Mouse (Mus musculus): ENCODE data around the gene Chst15. TPM values are rescaled to one million over a fixed set of nuclear protein-coding genes. Genes with fewer than 3 reads are reported as not detected.

Chst15 gene
- polyA plus RNA-seq, 1 experiment from 2014 or later, result 30.8 TPM

DNA sequence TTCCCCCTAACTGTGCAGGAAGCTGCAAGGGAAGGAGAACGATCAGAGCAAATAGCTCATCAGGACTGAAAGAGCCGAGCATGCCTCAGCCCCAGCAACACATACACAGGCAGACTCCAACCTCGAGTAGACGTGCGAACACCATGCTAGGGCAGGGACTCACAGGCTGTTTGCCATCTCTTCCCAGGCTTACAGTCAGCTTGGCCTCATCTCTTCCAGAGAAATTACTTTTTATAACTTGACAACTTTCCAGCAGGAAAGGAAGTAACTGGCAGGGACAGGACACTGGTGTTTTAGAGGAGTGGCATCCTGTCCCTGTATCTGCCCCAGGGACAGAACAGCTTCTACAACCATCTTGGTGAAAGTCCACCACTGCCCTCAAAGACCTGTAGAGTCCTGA, 73.8 kb downstream of the Chst15 start:
- Histone ChIP-seq H3K9me3 (ENCODE audit: control insufficient read depth, low read depth, low read length) (no peaks in the 10 kb centered on the region), H3K27ac (ENCODE audit: low read length) (no peak overlapping the region; the same call in 1 of the 2 replicates), H3K4me2 (replicated peaks; ENCODE audit: low read depth, low read length) (no peak overlapping the region), H3K4me1 (ENCODE audit: control insufficient read depth, insufficient read depth, low read length) (no peaks in the 10 kb centered on the region; the same call in 1 of the 2 replicates), H3K27me3 (ENCODE audit: control insufficient read depth, insufficient read depth, low read length) (no peaks in the 10 kb centered on the region), H3K36me3 (ENCODE audit: control insufficient read depth, insufficient read depth, low read length) (peaks cover 23% of the 10 kb centered on the region; the same call in 1 of the 2 replicates), H3K4me3 (ENCODE audit: low read depth, low read length) (no peak overlapping the region), H3K9ac (replicated peaks; ENCODE audit: low read depth, low read length) (no peak overlapping the region)
- no peak for ATAC-seq (ENCODE audit: insufficient number of reproducible peaks, insufficient read depth, low FRiP score, low read depth)
- WGBS, result 89% methylated on average over 5 of the region's 5 CpGs

DNA sequence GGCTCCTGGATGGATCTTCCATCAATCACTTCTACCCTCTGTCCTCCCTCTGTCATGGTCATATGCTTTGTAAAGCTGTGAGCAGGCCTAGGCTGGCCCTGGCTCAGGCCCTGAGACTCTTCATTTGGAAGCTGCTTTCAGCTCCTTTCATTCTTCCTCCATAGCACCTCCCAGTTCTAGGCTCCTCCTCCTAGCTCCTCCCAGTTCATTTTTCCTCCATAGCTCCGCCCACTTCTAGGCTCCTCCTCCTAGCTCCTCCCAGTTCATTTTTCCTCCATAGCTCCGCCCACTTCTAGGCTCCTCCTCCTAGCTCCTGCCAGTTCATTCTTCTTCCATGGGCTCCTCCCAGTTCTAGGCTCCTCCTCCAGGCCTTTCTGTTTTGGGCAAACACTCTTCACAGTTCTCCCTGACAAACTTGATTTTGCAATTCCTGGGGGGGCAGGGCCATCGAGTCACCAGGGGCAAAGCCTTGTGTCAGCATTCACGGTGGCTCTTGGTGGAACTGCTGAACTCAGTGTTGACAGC, 74.3 kb downstream of the Chst15 start:
- H3K27me3 ChIP-seq (ENCODE audit: control insufficient read depth, insufficient read depth, low read length), result no peaks in the 10 kb centered on the region
- H3K36me3 ChIP-seq (ENCODE audit: control insufficient read depth, insufficient read depth, low read length), result peaks cover 28% of the 10 kb centered on the region; the same call in 1 of the 2 replicates
- H3K4me2 ChIP-seq (replicated peaks; ENCODE audit: low read depth, low read length), result no peak overlapping the region
- H3K4me1 ChIP-seq (ENCODE audit: control insufficient read depth, insufficient read depth, low read length), result no peaks in the 10 kb centered on the region; the same call in 1 of the 2 replicates
- WGBS, result 46% methylated on average over 4 of the region's 4 CpGs
- ATAC-seq (ENCODE audit: insufficient number of reproducible peaks, insufficient read depth, low FRiP score, low read depth), result peak; percentile 56; the same call in 1 of the 2 replicates
- H3K27ac ChIP-seq (ENCODE audit: low read length), result no peak overlapping the region; the same call in 1 of the 2 replicates
- H3K4me3 ChIP-seq (ENCODE audit: low read depth, low read length), result no peak overlapping the region
- no peaks in the 10 kb centered on the region for H3K9me3 ChIP-seq (ENCODE audit: control insufficient read depth, low read depth, low read length)
- H3K9ac ChIP-seq (replicated peaks; ENCODE audit: low read depth, low read length), result no peak overlapping the region

DNA sequence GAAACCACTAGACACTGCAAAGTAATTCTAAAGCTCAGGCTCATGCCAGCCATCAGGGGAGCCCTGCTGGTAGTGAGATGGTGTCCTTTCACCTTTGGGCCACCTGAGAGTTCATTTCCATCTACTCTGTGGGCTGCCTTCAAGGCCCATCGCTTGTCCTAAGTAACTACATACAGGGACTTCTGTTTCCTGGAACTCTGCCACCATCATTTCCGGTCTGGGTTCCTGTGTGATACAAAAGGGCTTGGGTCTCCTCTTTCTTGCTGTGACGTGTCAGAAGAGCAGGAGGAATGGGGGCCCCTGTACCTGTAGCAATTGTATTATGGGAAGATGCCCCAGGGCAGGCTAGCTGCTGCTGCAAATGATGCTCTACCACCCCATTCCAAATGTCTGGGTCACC, 78.1 kb downstream of the Chst15 start:
- peaks cover 31% of the 10 kb centered on the region; the same call in 1 of the 2 replicates for H3K36me3 ChIP-seq (ENCODE audit: control insufficient read depth, insufficient read depth, low read length)
- no peak for ATAC-seq (ENCODE audit: insufficient number of reproducible peaks, insufficient read depth, low FRiP score, low read depth)
- H3K4me1 ChIP-seq (ENCODE audit: control insufficient read depth, insufficient read depth, low read length), result 0 out of 2 replicates have a peak, but pooled peaks cover 5% of the 10 kb centered on the region
- H3K27me3 ChIP-seq (ENCODE audit: control insufficient read depth, insufficient read depth, low read length), result no peaks in the 10 kb centered on the region
- no peak overlapping the region for H3K4me3 ChIP-seq (ENCODE audit: low read depth, low read length)
- no peak overlapping the region for H3K4me2 ChIP-seq (replicated peaks; ENCODE audit: low read depth, low read length)
- 80% methylated on average over 3 of the region's 3 CpGs for WGBS
- H3K9me3 ChIP-seq (ENCODE audit: control insufficient read depth, low read depth, low read length), result no peaks in the 10 kb centered on the region
- H3K9ac ChIP-seq (replicated peaks; ENCODE audit: low read depth, low read length), result no peak overlapping the region
- no peak overlapping the region for H3K27ac ChIP-seq (ENCODE audit: low read length)

DNA sequence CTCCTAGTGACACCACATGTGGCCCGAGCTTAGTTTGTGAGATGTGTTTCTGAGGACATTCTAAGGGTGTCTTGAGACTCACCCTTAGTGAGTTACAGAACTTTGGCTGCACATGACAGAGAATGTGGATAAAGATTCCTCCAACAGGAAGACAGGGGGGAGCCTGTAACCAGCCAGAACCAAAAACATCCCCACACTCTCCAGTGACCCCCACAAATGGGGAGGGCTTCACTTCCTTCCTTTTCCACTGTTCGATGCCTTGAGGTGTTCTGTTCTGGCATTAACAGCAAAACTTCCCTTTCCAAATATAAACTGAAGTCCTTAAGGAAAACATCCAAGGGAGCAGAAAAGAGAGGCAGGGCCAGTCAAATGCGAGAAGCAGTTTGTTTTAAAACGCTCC, 79.8 kb downstream of the Chst15 start:
- Histone ChIP-seq H3K27me3 (ENCODE audit: control insufficient read depth, insufficient read depth, low read length) (no peaks in the 10 kb centered on the region), H3K4me2 (replicated peaks; ENCODE audit: low read depth, low read length) (no peak overlapping the region), H3K9ac (replicated peaks; ENCODE audit: low read depth, low read length) (no peak overlapping the region), H3K27ac (ENCODE audit: low read length) (peak overlapping the region; percentile 21; the same call in 1 of the 2 replicates), H3K9me3 (ENCODE audit: control insufficient read depth, low read depth, low read length) (no peaks in the 10 kb centered on the region), H3K36me3 (ENCODE audit: control insufficient read depth, insufficient read depth, low read length) (peaks cover 31% of the 10 kb centered on the region; the same call in 1 of the 2 replicates), H3K4me1 (ENCODE audit: control insufficient read depth, insufficient read depth, low read length) (0 out of 2 replicates have a peak, but pooled peaks cover 6% of the 10 kb centered on the region), H3K4me3 (ENCODE audit: low read depth, low read length) (no peak overlapping the region)
- 54% methylated on average over 4 of the region's 4 CpGs for WGBS
- no peak for ATAC-seq (ENCODE audit: insufficient number of reproducible peaks, insufficient read depth, low FRiP score, low read depth)

DNA sequence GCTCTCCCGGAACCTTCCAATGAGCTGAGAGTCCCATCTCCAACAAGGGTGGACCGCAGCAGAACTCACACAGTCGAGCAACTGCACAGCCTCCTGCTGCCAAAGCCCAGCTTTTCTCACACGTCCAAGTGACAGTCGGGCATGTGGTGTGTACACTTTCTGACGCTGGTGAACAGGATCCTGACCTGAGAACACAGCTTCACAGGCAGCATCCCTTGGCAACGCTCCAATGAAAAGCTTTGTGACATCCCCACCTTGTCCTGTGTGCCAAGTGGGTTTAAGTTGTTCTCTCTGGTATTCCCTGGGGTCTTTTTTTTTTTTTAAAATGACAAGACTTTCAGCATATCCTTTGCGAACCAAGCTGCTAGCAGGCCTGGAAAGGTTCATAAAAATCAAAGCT, 80.2 kb downstream of the Chst15 start:
- peaks cover 29% of the 10 kb centered on the region; the same call in 1 of the 2 replicates for H3K36me3 ChIP-seq (ENCODE audit: control insufficient read depth, insufficient read depth, low read length)
- ATAC-seq (ENCODE audit: insufficient number of reproducible peaks, insufficient read depth, low FRiP score, low read depth), result no peak
- no peak overlapping the region for H3K4me2 ChIP-seq (replicated peaks; ENCODE audit: low read depth, low read length)
- no peak overlapping the region for H3K9ac ChIP-seq (replicated peaks; ENCODE audit: low read depth, low read length)
- 0 out of 2 replicates have a peak, but pooled peaks cover 6% of the 10 kb centered on the region for H3K4me1 ChIP-seq (ENCODE audit: control insufficient read depth, insufficient read depth, low read length)
- H3K9me3 ChIP-seq (ENCODE audit: control insufficient read depth, low read depth, low read length), result no peaks in the 10 kb centered on the region
- 76% methylated on average over 8 of the region's 8 CpGs for WGBS
- no peak overlapping the region for H3K27ac ChIP-seq (ENCODE audit: low read length)
- no peaks in the 10 kb centered on the region for H3K27me3 ChIP-seq (ENCODE audit: control insufficient read depth, insufficient read depth, low read length)
- no peak overlapping the region for H3K4me3 ChIP-seq (ENCODE audit: low read depth, low read length)

DNA sequence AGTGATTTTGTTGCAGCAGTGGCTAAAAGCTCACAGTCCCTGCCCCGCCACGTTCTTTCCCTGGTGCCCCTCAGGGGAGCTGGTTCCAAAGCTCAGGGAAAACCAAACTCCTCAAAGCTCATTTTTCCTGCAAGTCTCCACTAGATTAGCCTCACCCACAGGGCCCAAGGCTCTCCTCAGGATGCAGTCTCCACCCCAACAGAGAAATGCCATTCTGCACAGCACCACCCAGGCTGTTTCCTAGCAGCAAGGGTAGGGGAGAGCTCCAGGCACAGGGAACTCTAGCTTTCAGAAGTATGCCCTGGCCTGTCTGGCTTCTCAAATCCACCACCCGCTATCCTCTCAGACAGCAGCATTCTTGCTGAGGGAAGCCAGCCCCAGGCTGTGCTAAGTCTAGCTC, 82.8 kb downstream of the Chst15 start:
- Histone ChIP-seq H3K4me3 (ENCODE audit: low read depth, low read length) (no peak overlapping the region), H3K4me1 (ENCODE audit: control insufficient read depth, insufficient read depth, low read length) (0 out of 2 replicates have a peak, but pooled peaks cover 6% of the 10 kb centered on the region), H3K27me3 (ENCODE audit: control insufficient read depth, insufficient read depth, low read length) (no peaks in the 10 kb centered on the region), H3K9me3 (ENCODE audit: control insufficient read depth, low read depth, low read length) (no peaks in the 10 kb centered on the region), H3K9ac (replicated peaks; ENCODE audit: low read depth, low read length) (no peak overlapping the region), H3K27ac (ENCODE audit: low read length) (peak overlapping the region; percentile 44; the same call in 1 of the 2 replicates), H3K4me2 (replicated peaks; ENCODE audit: low read depth, low read length) (no peak overlapping the region), H3K36me3 (ENCODE audit: control insufficient read depth, insufficient read depth, low read length) (peaks cover 21% of the 10 kb centered on the region; the same call in 1 of the 2 replicates)
- 51% methylated on average over 3 of the region's 3 CpGs for WGBS
- no peak for ATAC-seq (ENCODE audit: insufficient number of reproducible peaks, insufficient read depth, low FRiP score, low read depth)

DNA sequence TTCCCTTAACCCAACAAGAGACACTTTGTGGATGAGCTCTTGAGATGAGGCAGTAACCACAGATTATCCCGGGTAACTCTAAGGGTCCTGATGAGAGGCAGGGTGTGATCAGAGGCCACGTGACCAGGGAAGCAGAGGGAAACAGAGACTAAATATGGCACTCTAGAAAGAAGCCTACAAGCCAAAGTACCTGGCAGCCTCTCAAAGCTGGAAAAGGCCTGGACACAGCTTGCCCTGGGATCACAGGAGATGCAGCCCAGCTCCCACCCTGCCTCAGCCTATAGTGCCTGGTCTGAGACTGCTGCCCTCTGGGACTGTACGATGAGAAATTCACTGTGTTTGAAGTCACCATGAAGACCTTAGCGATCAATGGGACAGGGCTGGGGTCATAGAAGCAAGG, 83.3 kb downstream of the Chst15 start:
- Histone ChIP-seq H3K9me3 (ENCODE audit: control insufficient read depth, low read depth, low read length) (no peaks in the 10 kb centered on the region), H3K4me1 (ENCODE audit: control insufficient read depth, insufficient read depth, low read length) (0 out of 2 replicates have a peak, but pooled peaks cover 6% of the 10 kb centered on the region), H3K4me3 (ENCODE audit: low read depth, low read length) (no peak overlapping the region), H3K27me3 (ENCODE audit: control insufficient read depth, insufficient read depth, low read length) (no peaks in the 10 kb centered on the region), H3K9ac (replicated peaks; ENCODE audit: low read depth, low read length) (no peak overlapping the region), H3K4me2 (replicated peaks; ENCODE audit: low read depth, low read length) (no peak overlapping the region), H3K27ac (ENCODE audit: low read length) (peak overlapping the region; percentile 44; the same call in 1 of the 2 replicates), H3K36me3 (ENCODE audit: control insufficient read depth, insufficient read depth, low read length) (peaks cover 21% of the 10 kb centered on the region; the same call in 1 of the 2 replicates)
- no peak for ATAC-seq (ENCODE audit: insufficient number of reproducible peaks, insufficient read depth, low FRiP score, low read depth)
- WGBS, result 72% methylated on average over 4 of the region's 4 CpGs

DNA sequence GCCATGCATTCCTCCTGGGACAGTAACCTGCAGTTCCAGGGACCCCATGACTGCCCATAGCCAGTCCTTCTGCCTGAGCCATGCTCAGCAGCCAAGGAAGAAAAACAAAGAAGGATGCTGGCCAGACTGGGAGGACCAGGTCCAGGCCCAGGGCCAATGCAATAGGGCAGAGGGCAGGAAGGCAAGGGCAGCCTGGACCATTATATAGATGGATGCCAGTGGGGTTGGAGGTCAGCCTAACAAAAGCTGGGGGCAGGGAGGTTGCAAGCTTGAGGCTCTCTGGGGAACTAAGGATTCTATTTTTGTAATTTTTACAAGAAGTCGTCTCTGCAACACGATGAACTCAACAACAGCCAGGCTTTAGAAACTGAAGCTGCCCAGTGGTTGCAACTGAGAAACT, 84.1 kb downstream of the Chst15 start:
- no peak overlapping the region for H3K27ac ChIP-seq (ENCODE audit: low read length)
- 35% methylated on average over 2 of the region's 2 CpGs for whole genome bisulfite sequencing
- H3K4me1 ChIP-seq (ENCODE audit: control insufficient read depth, insufficient read depth, low read length), result 0 out of 2 replicates have a peak, but pooled peaks cover 6% of the 10 kb centered on the region

More for the DNA sequence above, 84.1 kb downstream of the Chst15 start:
- H3K9ac ChIP-seq (replicated peaks; ENCODE audit: low read depth, low read length), result no peak overlapping the region
- no peaks in the 10 kb centered on the region for H3K27me3 ChIP-seq (ENCODE audit: control insufficient read depth, insufficient read depth, low read length)
- no peak overlapping the region for H3K4me3 ChIP-seq (ENCODE audit: low read depth, low read length)
- H3K36me3 ChIP-seq (ENCODE audit: control insufficient read depth, insufficient read depth, low read length), result peaks cover 16% of the 10 kb centered on the region; the same call in 1 of the 2 replicates
- ATAC-seq (ENCODE audit: insufficient number of reproducible peaks, insufficient read depth, low FRiP score, low read depth), result no peak
- H3K9me3 ChIP-seq (ENCODE audit: control insufficient read depth, low read depth, low read length), result no peaks in the 10 kb centered on the region
- no peak overlapping the region for H3K4me2 ChIP-seq (replicated peaks; ENCODE audit: low read depth, low read length)
